Mouse (Mus musculus) lung, adult 2 months (tissue): ENCODE results near the gene Hspbap1.

Experiments
- CTCF ChIP-seq: fragments of 200-500 bp; IDR thresholded peaks from 2 replicates; pipeline ENCODE4 v1.5.1; 2011; ENCODE audit warnings: mild to moderate bottlenecking, low read length, control low read depth; ENCODE audit not compliant: insufficient read depth
- POLR2A ChIP-seq: fragments of 200-500 bp; IDR thresholded peaks from 2 replicates; pipeline ENCODE4 v1.6.1; 2011; ENCODE audit warnings: low read depth, mild to moderate bottlenecking, control low read depth, low read length, borderline replicate concordance; ENCODE audit errors: extremely low read depth

DNA sequence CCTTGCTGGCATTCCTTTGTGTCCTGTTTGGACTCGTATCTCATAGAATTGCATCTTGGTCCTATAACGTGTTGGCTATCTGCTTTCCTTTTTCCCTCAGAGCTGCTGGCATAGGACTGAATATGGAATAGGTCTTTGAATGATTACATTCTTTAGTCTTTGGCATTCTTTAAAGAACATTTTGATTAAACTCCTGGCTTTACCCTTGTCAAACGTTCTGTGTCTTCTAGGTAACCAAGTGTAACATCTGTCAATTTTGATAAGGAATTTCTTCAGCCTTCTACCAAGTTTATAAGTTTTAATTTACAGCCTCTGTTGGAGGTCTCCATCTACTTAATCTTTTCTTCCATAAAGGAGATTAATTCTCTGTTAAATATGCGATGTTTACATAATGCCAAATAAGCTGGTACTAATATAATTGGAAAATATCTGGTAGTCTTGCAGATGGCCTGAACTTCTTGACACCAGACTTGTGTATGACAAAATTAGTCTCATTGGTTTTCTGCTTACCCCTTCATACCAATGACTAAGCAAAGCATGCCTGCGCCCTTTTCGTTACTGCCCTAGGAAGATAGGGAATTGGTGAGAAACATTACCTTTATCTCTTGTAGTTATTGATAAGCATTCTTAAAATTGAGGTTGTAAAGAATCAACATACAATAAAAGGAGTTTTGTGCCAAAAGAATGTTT lies 36.9 kb downstream of the Hspbap1 start:
- TF ChIP-seq CTCF (no peak), POLR2A (no peak)
